Mouse (Mus musculus): ENCODE data around the gene Cenpu.

Gene Cenpu

GRCm38 (mm10) chr8:46598753-46599152, 46.9 kb downstream of the Cenpu start:
- no peak for DNase-seq (ENCODE audit: low read depth, low spot score)

DNA sequence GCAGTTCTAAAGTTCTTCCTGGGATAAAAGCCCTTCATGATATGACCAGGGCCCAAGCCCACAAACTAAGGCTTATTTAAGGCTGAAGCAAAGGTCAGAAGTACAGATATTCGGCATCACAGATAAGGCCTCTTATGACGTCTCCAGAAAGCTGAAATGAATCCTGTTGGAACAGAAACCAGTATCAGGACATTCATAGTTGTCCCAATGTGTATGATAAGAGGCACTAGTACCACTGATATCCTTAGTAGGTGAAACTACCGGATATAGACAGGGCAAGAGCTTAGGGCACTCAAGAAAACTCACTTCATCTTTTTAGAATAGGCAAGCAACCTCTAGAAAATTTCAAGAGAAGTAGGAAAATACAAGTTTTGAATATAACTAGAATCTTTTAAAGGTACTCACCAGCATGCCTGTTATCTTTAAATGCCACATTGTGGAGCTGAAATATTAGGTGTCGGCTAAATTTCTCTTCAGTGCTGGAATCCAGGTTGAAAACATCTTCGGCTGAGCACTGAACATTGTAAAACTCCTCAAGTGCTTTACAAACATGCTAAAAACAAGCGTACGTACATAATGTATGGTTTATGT, 47.6 kb downstream of the Cenpu start:
- DNase-seq (ENCODE audit: low read depth, low spot score): no peak

GRCm38 (mm10) chr8:46600959-46601707, 49.3 kb downstream of the Cenpu start:
- DNase-seq (ENCODE audit: low read depth, low spot score): peak; percentile 33

- peak; percentile 27 for DNase-seq (ENCODE audit: low read depth, low spot score)
Observed at GRCm38 (mm10) chr8:46603587-46603986, 51.8 kb downstream of the Cenpu start.

DNA sequence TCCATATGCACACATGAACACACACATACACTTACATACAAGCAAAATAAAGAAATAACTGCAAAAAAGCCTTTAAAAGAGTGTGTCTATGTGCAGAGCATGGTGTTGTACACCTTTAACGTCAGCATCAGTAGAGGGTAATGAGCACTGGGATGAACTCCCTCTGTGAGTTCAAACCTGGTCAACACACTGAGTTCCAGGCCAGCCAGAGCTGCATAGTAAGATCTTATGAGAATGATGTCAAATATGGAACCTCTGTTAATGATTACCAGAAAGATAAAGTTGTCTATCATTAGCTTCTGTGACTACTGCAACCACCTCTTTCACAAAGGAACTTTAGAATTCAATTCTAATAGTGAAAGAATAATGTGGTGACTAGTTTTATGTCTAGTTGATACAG, 55.1 kb downstream of the Cenpu start:
- DNase-seq (ENCODE audit: low read depth, low spot score): no peak

DNA sequence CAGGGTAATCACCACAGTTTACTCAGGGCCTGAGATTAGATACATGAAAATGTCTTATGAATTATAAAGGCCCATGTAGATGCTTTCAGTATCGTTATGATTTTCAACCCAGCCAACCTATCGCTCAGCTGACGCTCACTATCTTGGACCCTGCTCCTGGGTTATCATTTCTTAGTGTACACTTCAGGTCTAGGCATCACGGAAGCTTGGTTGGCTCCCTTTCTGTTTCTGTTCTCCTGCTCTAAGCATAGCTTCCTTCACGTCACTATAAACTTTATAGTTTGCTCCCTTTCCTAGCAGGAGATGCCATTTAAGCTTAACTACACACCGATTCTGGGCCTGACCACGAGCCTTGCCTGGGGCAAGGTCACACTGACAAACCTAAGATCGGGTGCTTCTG, 59.7 kb downstream of the Cenpu start:
- no peak for DNase-seq (ENCODE audit: low read depth, low spot score)

DNA sequence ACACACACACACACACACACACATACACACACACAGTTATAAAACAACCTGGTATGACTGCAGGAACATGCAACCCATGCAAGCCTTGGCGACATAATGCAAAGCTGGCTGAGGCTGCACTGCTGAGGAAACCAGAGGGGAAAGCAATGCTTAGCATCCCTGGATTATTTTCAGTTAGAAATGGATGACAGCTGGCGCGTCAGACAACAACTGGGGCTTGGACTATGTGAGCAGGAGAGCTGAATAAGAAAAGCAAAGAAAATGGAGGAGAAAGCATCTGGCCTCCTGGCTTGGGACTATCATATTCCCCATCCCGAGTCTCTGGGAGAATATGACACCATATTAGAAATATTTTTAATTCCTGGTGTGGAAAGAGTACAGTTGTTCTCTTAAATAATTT, 61.1 kb downstream of the Cenpu start:
- DNase-seq (ENCODE audit: low read depth, low spot score): no peak

DNA sequence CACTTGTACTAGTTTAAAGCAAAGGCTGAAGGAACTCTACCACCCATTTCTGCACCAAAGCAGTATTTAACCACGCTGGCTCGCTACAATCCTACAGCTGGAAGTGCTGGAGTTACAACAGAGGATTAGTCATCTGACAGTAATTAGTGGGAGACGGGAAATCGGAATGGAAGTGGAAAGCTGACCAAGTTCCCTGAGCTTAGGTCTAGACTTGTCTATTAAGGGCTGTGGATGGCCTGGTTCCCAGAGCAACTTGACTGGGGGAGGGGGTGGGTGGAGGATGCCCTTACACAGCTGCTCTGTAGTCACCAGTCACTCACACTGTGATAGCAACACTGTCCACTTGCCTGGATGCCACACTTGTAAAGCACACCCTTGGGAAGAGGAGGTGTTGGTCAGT, 61.5 kb downstream of the Cenpu start:
- no peak for DNase-seq (ENCODE audit: low read depth, low spot score)

- DNase-seq (ENCODE audit: low read depth, low spot score): no peak
Observed at GRCm38 (mm10) chr8:46615936-46616335, 64.1 kb downstream of the Cenpu start.

- DNase-seq (ENCODE audit: low read depth, low spot score): peak; percentile 94
Observed at GRCm38 (mm10) chr8:46616879-46617689, 65.3 kb downstream of the Cenpu start, which contains the start of the genes Primpol and Casp3. TSS of gene Primpol (minus strand) at chr8:46617212. TSS of gene Casp3 (plus strand) at chr8:46617291.

DNA sequence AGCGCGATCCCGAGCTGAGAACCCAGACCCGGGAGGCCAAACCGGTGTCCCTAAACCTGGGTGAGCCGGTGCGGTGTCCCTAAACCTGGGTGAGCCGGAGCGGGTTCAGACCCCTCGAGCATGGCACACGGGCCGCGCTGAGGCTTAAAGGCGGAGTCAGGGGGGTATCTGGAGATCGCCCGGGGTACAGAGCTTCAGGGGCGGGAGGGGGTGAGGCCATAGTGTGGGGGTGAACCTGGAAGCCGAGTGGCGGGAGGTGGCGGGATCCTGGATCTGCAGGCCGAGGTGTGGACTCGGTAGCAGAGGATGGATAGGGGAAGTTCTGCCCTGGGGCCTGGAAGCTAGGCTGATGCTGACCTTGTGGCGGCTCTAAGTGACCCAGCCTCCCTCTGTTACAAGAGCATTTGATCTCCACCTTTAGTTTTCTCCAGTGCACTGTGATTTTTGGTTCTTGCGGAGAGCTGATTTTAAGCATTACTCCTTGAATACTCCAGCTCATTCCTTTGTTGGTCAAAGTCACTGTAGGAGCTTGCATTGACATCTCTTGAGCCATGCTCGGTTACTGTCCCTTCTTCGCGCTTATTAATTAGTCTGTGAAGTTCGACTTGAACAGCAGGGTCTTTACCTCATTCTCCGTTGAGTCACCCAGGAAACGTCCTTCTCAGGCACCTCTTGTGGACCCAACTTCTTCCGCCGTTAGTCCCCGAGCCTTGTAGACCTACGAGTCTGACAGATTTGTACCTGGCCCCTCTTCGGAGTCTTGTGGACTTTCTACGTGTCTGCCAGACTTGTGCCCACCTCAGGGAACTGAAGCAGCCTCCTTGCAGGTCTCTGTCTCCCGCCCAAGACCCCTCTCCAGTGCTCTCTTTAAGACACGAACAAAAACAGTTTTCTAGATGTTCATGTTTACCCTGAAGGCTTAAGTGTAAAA, 66.1 kb downstream of the Cenpu start:
- DNase-seq (ENCODE audit: low read depth, low spot score): no peak

DNA sequence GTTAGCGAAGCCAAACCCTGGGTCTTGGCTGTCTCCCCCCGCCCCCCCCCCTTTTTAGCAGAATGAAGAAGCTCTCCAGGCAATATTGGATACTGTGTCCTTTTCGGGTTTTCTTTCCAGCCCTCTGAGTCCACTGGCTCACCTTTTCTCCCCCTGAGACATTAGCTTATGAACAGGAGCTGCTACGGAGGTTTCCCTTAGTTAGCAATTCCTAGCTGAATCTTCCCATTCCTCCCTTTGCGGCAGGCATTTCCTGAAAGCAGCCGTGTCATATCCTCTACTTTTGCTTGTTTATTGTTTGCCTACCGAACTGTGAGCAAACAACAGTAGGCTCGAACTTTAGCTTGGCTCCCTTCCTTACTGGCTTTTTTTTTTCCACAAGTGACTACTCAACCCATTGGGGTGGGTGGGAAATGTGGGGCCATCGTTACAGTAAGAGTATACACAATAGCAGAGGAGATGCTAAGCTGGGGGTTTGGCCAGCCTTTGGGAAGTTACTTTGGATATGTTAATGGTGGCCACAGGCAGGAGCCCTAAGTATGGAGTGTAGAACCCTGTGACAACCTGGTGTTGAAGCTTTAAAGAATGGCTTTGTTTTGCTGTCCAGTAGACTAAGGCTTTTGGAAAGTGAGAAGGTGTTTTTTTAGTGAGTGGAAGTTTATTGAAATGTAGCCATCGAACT, 67.0 kb downstream of the Cenpu start:
- no peak for DNase-seq (ENCODE audit: low read depth, low spot score)

DNA sequence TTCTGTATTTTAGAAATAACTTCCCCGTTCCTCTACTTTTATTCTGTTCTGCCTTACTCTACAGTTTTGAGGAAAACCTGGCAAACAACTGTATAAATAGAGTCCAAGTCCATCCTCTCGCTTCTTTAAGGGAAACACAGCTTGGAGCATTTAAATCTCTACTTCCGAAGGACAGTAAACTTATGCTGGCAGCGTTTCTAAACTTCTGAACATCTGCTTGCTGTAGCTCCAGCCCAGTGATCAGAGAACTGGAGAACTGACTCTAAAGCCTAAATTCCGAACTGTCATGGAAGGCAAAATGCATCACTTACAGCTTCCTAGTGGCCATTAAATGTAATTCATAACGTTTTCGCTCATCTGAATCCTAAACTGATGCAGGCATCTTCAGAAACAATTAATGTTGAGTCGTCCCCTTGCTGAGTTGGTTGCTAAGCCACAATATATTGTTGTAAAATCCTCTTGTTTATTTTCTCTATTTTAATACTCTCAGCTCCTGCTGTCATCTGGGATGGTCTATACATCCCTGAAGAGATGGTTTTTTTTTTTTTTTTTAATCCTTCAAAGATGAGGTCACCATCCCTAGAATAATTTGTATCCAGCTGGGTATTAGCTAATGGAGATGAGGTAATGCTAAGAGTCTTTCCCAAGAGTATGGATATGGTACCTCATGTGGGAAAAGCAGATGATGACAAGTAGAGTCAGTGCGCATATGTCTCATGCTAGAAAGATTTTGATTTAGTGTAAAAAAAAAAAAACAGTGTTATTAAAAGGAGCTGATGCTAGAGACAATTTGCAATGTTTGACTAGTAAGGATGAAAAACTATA, 70.8 kb downstream of the Cenpu start:
- DNase-seq (ENCODE audit: low read depth, low spot score): no peak

DNA sequence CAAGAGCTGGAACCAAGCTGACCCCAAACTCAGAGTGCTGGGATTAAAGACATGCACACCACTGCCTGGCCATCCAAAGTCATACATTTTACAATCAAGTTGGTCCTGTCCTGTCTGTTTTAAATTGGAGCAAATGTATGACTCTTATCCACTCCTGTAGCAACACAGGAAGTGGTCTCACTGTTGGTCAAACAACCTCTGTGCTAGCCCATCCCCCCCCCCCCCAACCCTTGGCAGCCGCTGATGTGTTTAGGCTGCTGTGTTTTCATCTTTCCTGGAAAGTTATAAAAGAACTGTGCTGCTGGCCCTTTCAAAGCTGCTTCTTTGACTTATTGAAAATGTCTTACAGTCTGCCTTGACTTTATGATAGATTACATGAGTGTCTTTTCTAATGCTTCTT, 73.3 kb downstream of the Cenpu start:
- DNase-seq (ENCODE audit: low read depth, low spot score): no peak

DNA sequence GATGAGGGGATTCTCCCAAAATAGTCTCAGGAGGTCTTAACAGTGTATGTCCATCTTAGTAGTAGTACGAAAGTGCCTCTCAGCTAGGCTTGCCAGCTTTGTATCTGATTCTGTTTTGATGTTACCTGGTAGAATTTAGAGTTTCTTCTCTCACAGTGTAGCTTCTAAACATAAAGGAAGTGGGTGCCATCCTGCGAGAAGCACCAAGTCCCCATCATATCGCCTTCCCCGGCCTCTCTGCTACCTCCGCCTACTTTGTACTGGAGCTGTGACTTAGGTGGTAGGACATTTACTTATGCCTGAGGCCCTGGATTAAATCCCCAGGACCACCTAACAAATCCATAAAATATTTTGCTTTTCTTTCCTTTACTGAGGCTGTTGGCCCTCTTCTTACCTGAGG, 74.8 kb downstream of the Cenpu start:
- no peak for DNase-seq (ENCODE audit: low read depth, low spot score)

DNA sequence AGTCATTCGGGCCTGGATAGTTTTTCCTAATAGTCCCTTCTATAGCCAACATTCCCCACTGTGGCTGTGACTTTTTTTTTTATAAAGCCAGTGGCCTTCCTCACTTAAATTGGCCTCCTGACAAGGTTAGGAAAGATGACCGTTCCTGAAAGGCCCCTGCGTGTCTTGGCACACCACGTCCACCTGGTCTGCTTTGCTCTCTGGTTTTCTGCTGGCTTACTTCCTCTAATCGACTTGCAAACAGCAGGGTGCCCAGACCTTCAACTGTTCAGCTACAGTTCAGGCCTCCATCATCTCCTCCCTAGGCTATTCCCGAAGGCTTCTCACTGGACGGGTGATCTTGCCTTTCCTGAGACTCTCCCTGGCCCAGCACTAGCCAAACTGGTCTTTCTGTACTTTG, 76.1 kb downstream of the Cenpu start:
- DNase-seq (ENCODE audit: low read depth, low spot score): no peak

- no peak for DNase-seq (ENCODE audit: low read depth, low spot score)
Observed at GRCm38 (mm10) chr8:46628645-46629044, 76.8 kb downstream of the Cenpu start.
